Mouse (Mus musculus) hindbrain, embryonic 10.5 days (tissue): ENCODE data around the gene Ly9. TPM values are rescaled to one million over a fixed set of nuclear protein-coding genes. Genes with fewer than 3 reads are reported as not detected.

Experiments used
- DNase-seq: peaks from one replicate; pipeline ENCODE4 v3.0.0-alpha.2; 2017; ENCODE audit warnings: low spot score
- H3K27ac ChIP-seq: fragments of 300-500 bp; sonication (generic); 2 replicates; pipeline ENCODE4 v1.5.1; 2016; ENCODE audit warnings: mild to moderate bottlenecking, moderate library complexity
- H3K27me3 ChIP-seq: fragments of 300-500 bp; sonication (generic); 2 replicates; pipeline ENCODE4 v1.6.1; 2016; ENCODE audit warnings: mild to moderate bottlenecking; ENCODE audit not compliant: poor library complexity, insufficient read depth, severe bottlenecking
- H3K36me3 ChIP-seq: fragments of 300-500 bp; sonication (generic); 2 replicates; pipeline ENCODE4 v1.6.1; 2016; ENCODE audit warnings: mild to moderate bottlenecking, moderate library complexity
- H3K4me1 ChIP-seq: fragments of 300-500 bp; sonication (generic); replicated peaks from 2 replicates; pipeline ENCODE4 v1.6.1; 2016; ENCODE audit warnings: mild to moderate bottlenecking
- H3K4me3 ChIP-seq: fragments of 300-500 bp; sonication (generic); 2 replicates; pipeline ENCODE4 v1.5.1; 2016; ENCODE audit warnings: mild to moderate bottlenecking, moderate library complexity
- H3K9me3 ChIP-seq: fragments of 300-500 bp; sonication (generic); 2 replicates; pipeline ENCODE4 v1.6.1; 2016; ENCODE audit warnings: mild to moderate bottlenecking, moderate library complexity
- WGBS: fragments of 180-500 bp; shearing (Covaris S2); methylation state at CpG from one replicate; pipeline ENCODE4 v1.1.7; 2016; 5-methylcytosine and 5-hydroxymethylcytosine counted together
- polyA plus RNA-seq: library from polyadenylated mRNA; unstranded; fragments of >200 nt; fragmentation: Nextera tagmentation; extraction: Ambion mirVana; gene quantifications from 2 replicates; pipeline ENCODE4 v1.2.1, GENCODE M21; 2016

Gene Ly9
- polyA plus RNA-seq, 1 experiment from 2014 or later, result 0.09 TPM

DNA sequence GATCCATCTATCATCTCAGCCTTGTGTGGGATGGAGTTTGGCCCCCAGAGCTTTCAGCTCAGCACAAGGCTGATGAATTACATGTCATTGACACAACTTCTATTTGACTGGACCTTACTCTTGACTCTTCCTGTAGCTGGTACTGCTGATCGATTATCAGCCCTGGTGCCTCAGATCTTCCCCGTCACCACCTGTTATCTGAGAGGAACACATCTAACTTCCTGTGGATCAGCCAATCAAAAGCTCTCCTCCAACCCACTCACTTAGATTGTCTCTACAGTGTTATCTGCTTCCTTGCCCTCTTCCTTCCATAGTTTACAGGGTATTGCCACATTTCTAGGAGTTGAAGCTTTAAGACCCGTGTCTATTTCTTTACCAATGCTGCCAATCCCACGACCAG, 41.3 kb downstream of the Ly9 start:
- Histone ChIP-seq H3K4me3 (no peak overlapping the region), H3K36me3 (no peaks in the 10 kb centered on the region), H3K27me3 (no peaks in the 10 kb centered on the region), H3K4me1 (0 out of 2 replicates have a peak, but pooled peaks cover 8% of the 10 kb centered on the region), H3K27ac (no peak overlapping the region), H3K9me3 (no peaks in the 10 kb centered on the region)
- 83% methylated on average over 4 of the region's 4 CpGs for WGBS
- no peak for DNase-seq

DNA sequence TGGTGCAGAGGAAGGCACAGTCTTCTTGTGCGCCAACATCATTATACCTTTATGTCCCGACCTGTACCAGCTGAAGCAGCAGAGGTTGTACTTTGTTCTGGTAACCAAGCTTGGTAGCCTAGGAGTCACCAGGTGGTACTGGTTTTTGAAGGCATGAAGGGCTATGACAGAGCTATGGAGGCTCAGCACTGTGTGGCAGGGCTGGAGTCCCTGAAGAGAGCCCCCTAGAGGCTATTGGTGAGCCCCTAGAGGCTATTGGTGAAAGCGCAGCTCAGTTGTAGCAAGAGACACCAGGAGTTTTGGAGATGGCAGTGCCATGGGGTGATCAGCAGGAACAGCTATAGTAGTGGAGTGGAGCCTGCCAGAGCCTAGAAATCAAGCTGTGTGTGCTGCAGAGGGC, 43.0 kb downstream of the Ly9 start:
- Histone ChIP-seq H3K36me3 (no peaks in the 10 kb centered on the region), H3K27ac (no peak overlapping the region), H3K9me3 (no peaks in the 10 kb centered on the region), H3K4me3 (no peak overlapping the region), H3K4me1 (0 out of 2 replicates have a peak, but pooled peaks cover 8% of the 10 kb centered on the region), H3K27me3 (no peaks in the 10 kb centered on the region)
- WGBS, result 55% methylated on average over 3 of the region's 3 CpGs
- peak; percentile 35 for DNase-seq

DNA sequence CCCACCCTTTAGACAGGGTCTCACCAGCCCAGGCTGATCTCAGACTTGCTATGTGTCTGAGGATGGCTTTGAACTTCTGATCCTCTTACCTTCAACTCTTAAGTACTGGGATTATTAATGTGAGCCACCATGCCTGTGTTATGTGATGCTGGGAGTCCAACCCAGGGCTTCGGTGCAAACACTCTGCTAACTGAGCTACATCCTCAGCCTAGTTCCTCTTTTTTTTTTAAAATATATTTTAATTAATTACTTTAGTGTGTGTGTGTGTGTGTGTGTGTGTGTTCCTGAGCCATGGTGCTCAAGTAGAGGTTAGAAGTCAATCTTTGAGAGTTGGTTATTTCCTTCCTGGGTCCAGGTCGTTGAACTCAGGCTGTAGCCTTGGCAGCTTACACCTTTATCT, 44.2 kb downstream of the Ly9 start:
- Histone ChIP-seq H3K27me3 (no peaks in the 10 kb centered on the region), H3K27ac (no peak overlapping the region), H3K9me3 (no peaks in the 10 kb centered on the region), H3K4me3 (no peak overlapping the region), H3K36me3 (no peaks in the 10 kb centered on the region), H3K4me1 (0 out of 2 replicates have a peak, but pooled peaks cover 8% of the 10 kb centered on the region)
- no peak for DNase-seq
- WGBS, result 86% methylated on average over 2 of the region's 2 CpGs

DNA sequence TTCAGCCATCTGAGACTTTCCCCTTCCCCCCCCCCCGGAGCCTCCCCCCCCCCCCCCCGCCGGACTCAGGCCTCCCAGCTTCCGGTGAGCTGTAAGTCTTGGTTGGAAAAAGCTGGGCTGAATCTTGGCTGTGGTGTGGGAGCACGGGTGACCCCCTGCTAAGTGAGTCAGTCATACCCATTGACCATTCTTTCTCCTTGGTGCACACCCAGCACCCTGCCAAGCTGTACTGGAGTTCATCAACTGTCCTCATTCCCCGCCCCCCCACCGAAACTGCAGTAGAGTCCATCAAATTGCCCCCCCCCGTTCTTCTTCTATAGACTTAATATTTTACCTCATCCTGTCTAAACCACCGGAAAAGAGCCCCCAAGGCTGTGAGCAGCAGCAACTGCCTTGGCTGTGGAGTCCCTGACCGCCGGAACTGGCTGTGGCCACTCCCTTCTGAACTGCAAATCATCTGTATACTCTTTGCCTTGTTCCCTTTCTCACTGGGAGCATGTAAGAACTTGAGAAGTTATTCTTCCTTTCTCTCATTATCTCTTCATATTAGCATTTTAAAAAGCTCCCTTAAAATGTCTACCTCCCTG, 45.5 kb downstream of the Ly9 start:
- Histone ChIP-seq H3K9me3 (no peaks in the 10 kb centered on the region), H3K36me3 (no peaks in the 10 kb centered on the region), H3K27ac (no peak overlapping the region), H3K27me3 (no peaks in the 10 kb centered on the region), H3K4me1 (0 out of 2 replicates have a peak, but pooled peaks cover 8% of the 10 kb centered on the region), H3K4me3 (no peak overlapping the region)
- DNase-seq, result no peak
- WGBS, result 68% methylated on average over 11 of the region's 11 CpGs

DNA sequence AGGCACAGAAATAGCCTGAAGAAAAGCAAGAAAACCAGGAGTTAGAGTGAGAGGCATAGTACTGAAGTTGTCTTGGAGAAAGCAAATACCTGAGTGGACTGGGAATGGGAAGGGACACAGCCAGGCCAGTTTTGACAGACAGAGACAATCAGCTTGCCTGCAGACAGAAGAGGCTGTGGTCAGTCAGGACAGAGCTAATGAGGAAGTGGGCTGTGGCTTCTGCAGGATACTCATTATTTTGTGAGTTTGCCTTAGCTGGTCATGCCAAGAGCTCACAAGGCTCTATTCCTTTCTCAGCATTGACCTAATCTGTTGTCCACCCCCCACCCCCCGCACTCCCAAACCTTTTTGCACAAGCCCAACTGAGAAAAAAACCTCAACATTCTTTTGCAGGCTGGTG, 46.0 kb downstream of the Ly9 start:
- no peaks in the 10 kb centered on the region for H3K9me3 ChIP-seq
- H3K4me3 ChIP-seq, result no peak overlapping the region
- 95% methylated on average over 1 of the region's 1 CpGs for WGBS
- no peak for DNase-seq
- no peaks in the 10 kb centered on the region for H3K36me3 ChIP-seq
- H3K4me1 ChIP-seq, result 0 out of 2 replicates have a peak, but pooled peaks cover 8% of the 10 kb centered on the region
- no peaks in the 10 kb centered on the region for H3K27me3 ChIP-seq
- H3K27ac ChIP-seq, result no peak overlapping the region

DNA sequence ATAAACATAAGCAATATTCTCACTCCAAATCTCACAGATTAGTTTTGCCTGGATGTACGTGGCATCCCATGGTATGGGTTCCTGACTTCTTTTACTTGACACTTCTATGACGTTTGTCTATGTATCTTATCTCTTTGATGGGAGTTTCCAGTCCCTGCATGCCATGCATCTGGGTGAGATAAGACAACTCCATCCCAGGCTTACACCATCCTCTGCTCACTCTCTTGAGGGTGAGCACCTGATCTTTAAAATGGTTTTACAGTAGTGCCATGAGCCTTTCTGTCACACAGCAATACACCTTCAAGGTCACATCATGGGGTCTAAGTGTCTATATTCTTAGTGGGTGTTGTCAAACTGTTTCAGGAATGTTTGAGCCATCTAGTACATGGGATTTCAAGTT, 46.9 kb downstream of the Ly9 start:
- no peak for DNase-seq
- no peak overlapping the region for H3K27ac ChIP-seq
- no peaks in the 10 kb centered on the region for H3K9me3 ChIP-seq
- H3K36me3 ChIP-seq, result no peaks in the 10 kb centered on the region
- 72% methylated on average over 2 of the region's 2 CpGs for WGBS
- no peaks in the 10 kb centered on the region for H3K27me3 ChIP-seq
- H3K4me1 ChIP-seq, result 0 out of 2 replicates have a peak, but pooled peaks cover 8% of the 10 kb centered on the region
- H3K4me3 ChIP-seq, result no peak overlapping the region

DNA sequence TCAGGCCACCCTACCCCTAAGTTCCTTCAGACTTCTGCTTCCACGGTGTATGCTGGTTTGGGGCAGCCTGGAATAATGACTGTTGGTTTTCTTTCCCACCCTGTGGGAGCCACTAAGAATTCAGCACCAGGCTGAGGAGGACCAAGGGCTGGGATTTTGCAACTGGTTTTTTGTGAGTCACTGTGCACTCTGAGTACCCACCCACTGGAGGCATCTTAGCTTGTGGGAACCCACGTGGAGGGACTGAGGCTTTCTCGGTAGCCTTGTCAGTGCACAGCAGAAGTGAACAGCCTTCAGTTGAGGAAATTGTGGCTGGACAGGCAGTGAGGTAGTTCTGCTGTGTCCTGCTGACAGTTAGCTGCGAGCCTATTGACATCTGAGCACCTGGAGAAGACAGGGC, 48.3 kb downstream of the Ly9 start, which contains the start of gene Cd244a:
Gene Cd244a, plus strand, starts transcription at position 296 of the 400 bp plus-strand sequence.
- 0 out of 2 replicates have a peak, but pooled peaks cover 8% of the 10 kb centered on the region for H3K4me1 ChIP-seq
- H3K4me3 ChIP-seq, result no peak within 1 kb of the TSS
- H3K27ac ChIP-seq, result no peak within 1 kb of the TSS
- 84% methylated on average over 4 of the region's 4 CpGs for WGBS
- DNase-seq, result no peak
- H3K9me3 ChIP-seq, result no peaks in the 10 kb centered on the region
- no peaks in the 10 kb centered on the region for H3K36me3 ChIP-seq
- H3K27me3 ChIP-seq, result no peaks in the 10 kb centered on the region

DNA sequence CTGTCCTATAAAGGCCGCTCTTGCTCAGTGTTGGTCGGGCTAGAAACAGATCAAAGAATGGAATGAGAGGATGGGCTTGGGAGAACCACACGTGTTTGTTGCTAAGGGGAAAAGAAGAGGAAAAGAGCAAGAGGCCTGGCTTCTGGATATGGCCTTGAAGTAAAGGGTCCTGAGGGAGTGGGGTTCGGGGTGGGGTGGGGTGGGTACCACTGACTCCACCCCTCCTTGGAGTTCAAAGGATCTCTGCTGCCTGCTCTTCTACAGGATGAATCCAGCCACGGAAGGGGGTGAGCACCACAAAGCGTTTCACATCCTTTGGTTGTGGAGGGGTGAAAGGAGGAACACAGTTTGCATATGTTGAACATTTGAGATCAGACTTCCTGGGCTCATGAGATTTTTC, 48.8 kb downstream of the Ly9 start:
- H3K27me3 ChIP-seq, result no peaks in the 10 kb centered on the region
- no peaks in the 10 kb centered on the region for H3K36me3 ChIP-seq
- no peak overlapping the region for H3K27ac ChIP-seq
- WGBS, result 75% methylated on average over 6 of the region's 6 CpGs
- H3K4me3 ChIP-seq, result no peak overlapping the region
- no peaks in the 10 kb centered on the region for H3K9me3 ChIP-seq
- H3K4me1 ChIP-seq, result peaks cover 11% of the 10 kb centered on the region; the same call in 1 of the 2 replicates
- DNase-seq, result no peak

DNA sequence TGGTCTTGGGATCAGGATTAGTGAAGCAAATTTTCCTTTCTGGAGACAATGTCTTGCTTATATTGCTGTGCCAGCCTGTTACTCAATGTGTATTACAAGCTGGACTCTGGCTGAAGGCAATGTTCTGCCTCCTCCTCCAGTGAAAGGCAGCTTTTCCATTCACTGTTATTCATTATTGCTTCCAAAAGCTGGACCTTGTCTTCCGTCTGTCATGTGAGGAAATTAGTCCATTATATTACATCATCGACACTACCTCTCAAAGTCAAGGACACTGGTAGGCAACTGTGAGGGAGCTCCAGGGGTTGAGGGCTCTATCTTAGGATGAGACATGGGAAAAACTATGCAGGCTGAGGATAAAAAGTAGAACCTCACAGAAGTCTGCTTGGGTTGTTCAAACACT, 50.8 kb downstream of the Ly9 start:
- Histone ChIP-seq H3K27me3 (no peaks in the 10 kb centered on the region), H3K4me3 (no peak overlapping the region), H3K27ac (no peak overlapping the region), H3K9me3 (no peaks in the 10 kb centered on the region), H3K4me1 (peaks cover 7% of the 10 kb centered on the region; the same call in 1 of the 2 replicates), H3K36me3 (no peaks in the 10 kb centered on the region)
- DNase-seq, result no peak
- 89% methylated on average over 2 of the region's 2 CpGs for WGBS

DNA sequence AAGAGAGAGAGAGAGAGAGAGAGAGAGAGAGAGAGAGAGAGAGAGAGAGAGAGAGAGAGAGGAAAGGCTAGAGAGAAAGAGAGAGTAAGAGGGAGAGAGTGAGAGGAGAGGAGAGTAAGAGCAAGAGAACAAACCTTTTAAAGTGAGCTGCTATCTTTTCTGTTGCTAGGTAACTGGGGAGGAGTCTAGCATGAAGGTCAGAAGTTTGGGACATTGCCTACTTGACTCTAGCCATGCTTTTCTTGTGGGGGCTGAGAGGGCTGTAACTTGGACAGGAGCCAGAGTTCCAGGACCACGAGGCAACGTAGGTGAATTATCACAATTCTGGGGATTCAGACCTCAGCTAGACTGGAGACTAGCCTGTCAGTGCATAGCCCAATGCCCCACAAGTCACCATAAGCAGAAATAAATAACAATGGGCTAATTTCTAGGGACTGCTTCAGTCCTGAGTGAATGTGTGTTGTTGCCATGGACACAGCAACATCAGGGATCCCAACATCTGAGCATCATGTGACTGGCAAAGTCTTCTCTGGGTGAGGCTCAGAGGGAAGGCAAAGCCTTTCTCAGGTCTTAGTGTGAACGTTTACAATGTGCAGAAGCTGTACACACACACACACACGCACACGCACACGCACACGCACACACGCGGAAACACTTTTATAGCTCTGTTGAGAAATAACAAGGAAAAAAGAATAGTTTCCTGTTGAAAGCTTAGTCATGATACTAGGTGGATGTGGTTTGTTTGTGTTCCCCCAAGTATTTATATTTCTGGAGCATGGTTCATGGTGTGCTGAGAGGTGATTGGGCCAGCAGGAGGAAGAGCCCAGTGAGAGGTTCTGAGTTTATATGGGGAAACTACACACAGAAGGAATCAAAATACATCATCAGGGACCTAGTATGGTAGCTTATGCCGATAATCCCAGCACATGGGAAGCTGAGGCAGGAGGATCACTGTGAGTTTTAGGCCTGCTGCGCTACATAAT, 53.6 kb downstream of the Ly9 start:
- no peak overlapping the region for H3K27ac ChIP-seq
- no peaks in the 10 kb centered on the region for H3K36me3 ChIP-seq
- peaks cover 5% of the 10 kb centered on the region; the same call in 1 of the 2 replicates for H3K4me1 ChIP-seq
- WGBS, result 92% methylated on average over 11 of the region's 11 CpGs
- H3K9me3 ChIP-seq, result no peaks in the 10 kb centered on the region
- H3K27me3 ChIP-seq, result no peaks in the 10 kb centered on the region
- no peak for DNase-seq
- H3K4me3 ChIP-seq, result no peak overlapping the region

DNA sequence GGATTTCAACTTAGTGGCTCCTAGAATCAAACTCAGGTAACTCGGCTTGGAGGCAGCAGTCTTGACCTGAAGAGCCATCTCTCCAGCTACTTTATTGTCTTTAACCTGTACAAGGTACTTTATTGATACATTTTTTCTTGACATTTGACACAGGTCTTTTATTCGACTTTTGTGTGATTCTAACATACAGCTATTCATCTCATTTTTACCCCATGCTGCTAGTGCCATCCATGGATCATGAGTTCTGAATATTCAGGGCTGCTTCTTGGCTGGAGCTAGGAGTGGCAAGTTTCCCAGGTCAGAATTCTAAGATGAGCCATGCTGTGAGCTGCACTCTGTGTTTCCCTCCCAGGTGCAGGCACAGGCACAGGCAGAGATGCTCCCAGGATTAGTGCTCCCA, 55.0 kb downstream of the Ly9 start:
- 78% methylated on average over 2 of the region's 2 CpGs for WGBS
- Histone ChIP-seq H3K27me3 (no peaks in the 10 kb centered on the region), H3K4me3 (no peak overlapping the region)

DNA sequence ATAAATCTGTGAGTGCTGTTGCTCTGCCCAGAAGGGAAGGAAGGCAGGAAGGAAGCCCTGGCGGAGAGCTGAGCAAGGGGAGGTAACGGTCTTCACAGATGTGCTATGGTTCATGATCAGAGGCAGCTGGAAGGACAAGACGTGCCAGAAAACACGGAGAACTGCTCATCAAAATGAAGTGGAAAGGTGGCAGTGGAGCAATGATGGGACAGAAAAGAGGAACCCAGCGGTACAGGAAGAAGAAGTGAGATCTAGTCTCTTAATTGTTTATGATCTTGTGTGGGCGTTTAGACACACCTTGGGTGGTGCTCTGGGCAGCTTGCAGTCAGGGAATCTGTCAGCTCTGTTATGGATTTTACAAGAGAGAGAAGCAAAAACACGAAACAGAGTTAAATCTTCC, 55.9 kb downstream of the Ly9 start:
- no peak overlapping the region for H3K27ac ChIP-seq
- no peaks in the 10 kb centered on the region for H3K9me3 ChIP-seq
- DNase-seq, result no peak
- peaks cover 5% of the 10 kb centered on the region; the same call in 1 of the 2 replicates for H3K4me1 ChIP-seq
- H3K36me3 ChIP-seq, result no peaks in the 10 kb centered on the region
- WGBS, result 91% methylated on average over 7 of the region's 7 CpGs
- no peak overlapping the region for H3K4me3 ChIP-seq
- no peaks in the 10 kb centered on the region for H3K27me3 ChIP-seq

More for the DNA sequence above, 55.0 kb downstream of the Ly9 start:
- DNase-seq, result no peak
- Histone ChIP-seq H3K4me1 (peaks cover 5% of the 10 kb centered on the region; the same call in 1 of the 2 replicates), H3K9me3 (no peaks in the 10 kb centered on the region), H3K27ac (no peak overlapping the region), H3K36me3 (no peaks in the 10 kb centered on the region)

DNA sequence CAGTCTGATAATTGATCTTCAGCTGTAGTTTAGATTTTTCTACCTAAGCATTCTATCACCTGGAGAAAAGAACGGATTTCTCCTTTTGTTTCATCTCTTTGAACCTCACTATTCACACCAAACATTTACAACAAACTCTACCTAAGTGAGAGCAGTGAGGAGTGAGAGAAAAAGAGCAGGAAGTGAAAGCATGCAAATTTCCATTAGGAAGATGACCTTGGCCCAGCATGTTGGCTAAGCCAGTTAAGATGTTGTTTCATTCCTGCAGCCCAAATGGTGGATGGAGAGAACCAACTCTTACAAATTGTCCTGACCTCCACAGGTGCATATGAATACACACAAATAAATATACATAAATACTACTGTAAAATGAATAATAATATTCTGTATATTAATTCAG, 66.5 kb downstream of the Ly9 start:
- Histone ChIP-seq H3K4me1 (no peaks in the 10 kb centered on the region), H3K27me3 (no peaks in the 10 kb centered on the region)
- WGBS, result 86% methylated on average over 1 of the region's 1 CpGs

More for the DNA sequence above, 66.5 kb downstream of the Ly9 start:
- DNase-seq, result no peak
- Histone ChIP-seq H3K9me3 (peaks cover 17% of the 10 kb centered on the region), H3K4me3 (no peak overlapping the region), H3K36me3 (no peaks in the 10 kb centered on the region), H3K27ac (no peak overlapping the region)
